Mouse (Mus musculus) neutrophil, adult 59 days (primary cell): ENCODE measurements around the gene Gm3417. TPM values are rescaled to one million over a fixed set of nuclear protein-coding genes. Genes with fewer than 3 reads are reported as not detected.

Experiments used
- total RNA-seq, 2 experiments: library from RNA; stranded (reverse); gene quantifications; 1 replicate in 1 of 2; 2 replicates in 1 of 2; pipeline ENCODE4 v1.2.4; 2023

Gene Gm3417
- total RNA-seq: not detected

DNA sequence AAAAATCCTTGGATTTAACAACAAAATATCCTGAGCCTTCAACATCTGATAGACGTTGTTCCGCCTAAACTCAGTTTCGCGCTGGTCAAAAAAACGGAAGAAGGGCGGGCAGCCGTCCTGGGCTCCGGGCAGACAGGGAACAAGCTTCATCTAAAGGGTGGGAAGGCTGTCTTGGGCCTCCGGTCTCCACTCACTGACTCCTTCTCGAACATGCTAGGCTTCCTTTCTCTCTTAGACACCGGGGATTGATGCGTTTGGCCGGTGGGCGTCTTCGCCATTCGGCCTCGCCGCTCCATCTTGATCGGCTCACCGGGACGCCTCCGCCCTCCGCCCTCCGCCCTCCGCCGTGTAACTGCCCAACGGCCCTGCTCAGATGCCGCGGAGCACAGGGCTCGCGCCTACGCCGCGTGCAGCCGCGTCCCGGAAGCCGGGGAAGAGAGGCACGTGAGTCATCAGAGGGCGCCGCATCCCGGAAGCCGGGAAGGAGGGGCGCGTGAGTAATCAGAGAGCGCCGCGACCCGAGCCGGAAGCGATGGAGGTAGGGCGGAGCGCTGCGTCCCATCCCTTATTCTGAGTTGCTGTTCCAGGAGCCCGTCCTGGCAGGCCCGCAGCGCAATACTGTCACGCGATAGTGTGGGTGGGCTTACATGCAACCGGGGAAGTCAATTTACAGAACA is at the start of gene Gm3417, which contains the start of gene 9030025P20Rik:
Gm3417 (minus strand) TSS at position 429 of the 677 bp plus-strand sequence.
9030025P20Rik (plus strand) TSS at position 107 of the 677 bp plus-strand sequence.

DNA sequence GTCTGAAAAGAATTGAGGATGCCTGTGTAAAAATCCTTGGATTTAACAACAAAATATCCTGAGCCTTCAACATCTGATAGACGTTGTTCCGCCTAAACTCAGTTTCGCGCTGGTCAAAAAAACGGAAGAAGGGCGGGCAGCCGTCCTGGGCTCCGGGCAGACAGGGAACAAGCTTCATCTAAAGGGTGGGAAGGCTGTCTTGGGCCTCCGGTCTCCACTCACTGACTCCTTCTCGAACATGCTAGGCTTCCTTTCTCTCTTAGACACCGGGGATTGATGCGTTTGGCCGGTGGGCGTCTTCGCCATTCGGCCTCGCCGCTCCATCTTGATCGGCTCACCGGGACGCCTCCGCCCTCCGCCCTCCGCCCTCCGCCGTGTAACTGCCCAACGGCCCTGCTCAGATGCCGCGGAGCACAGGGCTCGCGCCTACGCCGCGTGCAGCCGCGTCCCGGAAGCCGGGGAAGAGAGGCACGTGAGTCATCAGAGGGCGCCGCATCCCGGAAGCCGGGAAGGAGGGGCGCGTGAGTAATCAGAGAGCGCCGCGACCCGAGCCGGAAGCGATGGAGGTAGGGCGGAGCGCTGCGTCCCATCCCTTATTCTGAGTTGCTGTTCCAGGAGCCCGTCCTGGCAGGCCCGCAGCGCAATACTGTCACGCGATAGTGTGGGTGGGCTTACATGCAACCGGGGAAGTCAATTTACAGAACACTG is 31.3 kb upstream of the Gm3417 start, which contains the start of gene Gm3435:
Gm3435 (plus strand) TSS at position 471 of the 708 bp plus-strand sequence.

DNA sequence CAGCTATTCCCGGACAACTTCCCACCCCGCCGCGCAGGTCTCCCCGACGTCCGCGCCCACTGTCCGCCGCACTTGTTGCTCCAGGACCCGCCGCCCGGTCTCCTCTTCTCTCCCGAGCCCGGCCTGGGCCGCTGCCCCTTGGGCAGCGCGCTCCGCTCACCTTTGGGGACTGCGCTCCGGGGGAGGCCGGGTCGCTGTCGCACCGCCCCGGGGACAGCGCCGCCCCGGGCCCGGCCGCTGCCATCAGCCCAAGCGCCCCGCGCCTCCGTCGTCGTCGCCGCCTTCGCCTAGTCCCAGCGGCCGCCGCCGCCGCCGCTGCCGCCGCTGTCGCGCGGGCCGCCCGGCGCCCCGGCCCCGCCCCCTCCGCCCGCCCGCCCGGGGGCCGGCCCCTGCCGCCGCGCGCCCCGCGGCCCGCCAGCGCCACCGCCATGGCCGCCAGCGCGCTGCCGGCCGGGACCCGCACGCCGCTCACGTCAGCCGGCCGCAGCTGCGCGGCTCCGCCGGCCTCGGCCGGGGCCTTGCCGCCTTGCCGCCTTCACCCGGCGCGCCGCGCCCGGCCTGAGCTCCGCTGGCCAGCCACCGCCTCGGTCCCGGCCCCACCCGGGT is 17.5 kb downstream of the Gm3417 start, which contains the start of gene Phf10:
Phf10 (minus strand) TSS at position 323 of the 606 bp plus-strand sequence.

DNA sequence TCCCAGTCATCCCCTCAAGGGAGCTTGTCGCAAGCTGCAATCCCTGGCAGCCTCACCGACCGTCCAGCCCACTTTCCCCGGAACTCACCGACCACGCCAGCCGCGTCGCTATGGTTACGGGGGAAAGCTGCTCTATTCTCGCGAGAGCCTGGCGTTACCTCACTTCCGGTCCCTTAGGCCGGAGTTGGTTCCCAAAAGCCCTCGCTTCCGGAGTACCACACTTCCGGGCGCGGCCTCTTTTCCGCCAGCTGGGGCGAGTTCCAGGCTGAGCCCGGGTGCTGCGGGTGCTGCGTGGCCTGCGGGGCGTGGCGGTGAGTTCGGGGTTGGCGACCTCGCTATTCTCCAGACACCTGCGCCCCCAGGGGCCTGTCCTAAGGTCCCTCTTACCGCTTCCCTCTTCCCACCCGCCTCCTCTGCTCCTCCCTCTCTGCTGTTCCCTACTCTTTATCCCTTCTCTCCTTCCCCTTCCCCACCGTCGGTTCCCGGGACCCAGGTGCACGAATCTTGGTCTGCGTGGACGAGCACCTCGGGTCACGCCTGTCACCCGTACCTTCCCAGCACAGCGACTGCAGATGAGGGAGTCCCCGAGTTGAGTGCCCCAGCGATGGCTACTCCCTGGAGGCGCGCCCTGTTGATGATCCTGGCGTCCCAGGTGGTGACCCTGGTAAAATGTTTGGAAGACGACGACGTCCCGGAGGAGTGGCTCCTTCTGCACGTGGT is 35.4 kb downstream of the Gm3417 start, which contains the start of the genes Wdr27 and 1600012H06Rik:
Wdr27 (minus strand) TSS at position 150 of the 720 bp plus-strand sequence.
1600012H06Rik (plus strand) TSS at position 176 of the 720 bp plus-strand sequence.

Other genes with a start within 250 kb of the Gm3417 start
- under 1 TPM in 1 of 2 experiments, not detected in 1; 0.67 TPM for gene Wdr27, start 35.6 kb downstream of the Gm3417 start, total RNA-seq
- gene 1600012H06Rik, start 35.6 kb downstream of the Gm3417 start, total RNA-seq: 10 to 100 TPM; 19.9 to 20.8 TPM
- gene Phf10, start 17.5 kb downstream of the Gm3417 start, total RNA-seq: 10 to 100 TPM; 48.1 to 48.5 TPM
- 10 to 100 TPM; 16.9 to 21.3 TPM for gene 9030025P20Rik, start 322 bp downstream of the Gm3417 start, total RNA-seq
- gene Gm3435, start 31.4 kb upstream of the Gm3417 start, total RNA-seq: 1 to 10 TPM; 3.0 to 9.3 TPM
- gene Ermard, start 62.4 kb upstream of the Gm3417 start, total RNA-seq: 100 to 1,000 TPM; 116 to 120 TPM
- gene Tcte3, start 62.7 kb upstream of the Gm3417 start, total RNA-seq: 1 to 10 TPM in 1 of 2 experiments, under 1 TPM in 1; 1.00 to 1.0 TPM
- gene Gm3448, start 62.7 kb upstream of the Gm3417 start, total RNA-seq: 1 to 10 TPM; 4.7 to 6.7 TPM